Mouse (Mus musculus) layer of hippocampus, postnatal 14 days (tissue): ENCODE measurements around the gene Aldh16a1. TPM values are rescaled to one million over a fixed set of nuclear protein-coding genes. Genes with fewer than 3 reads are reported as not detected.
"Not testable (repeated sequence)": the region's sequence is repeated elsewhere in the genome, so short reads cannot be mapped to it uniquely, and the experiment has no call there.

Source experiments
- DNase-seq, 2 experiments: peaks; one replicate each; pipeline ENCODE4 v3.0.0; 2021 to 2022; ENCODE audit warnings: low spot score in 2 of 2, mixed read lengths in 1 of 2
- total RNA-seq, 2 experiments: library from RNA; stranded (reverse); gene quantifications; 2 replicates each; pipeline ENCODE4 v1.2.3; 2021

The Aldh16a1 gene
- total RNA-seq, 2 experiments from 2014 or later = 14.0 to 15.9 TPM

GRCm38 (mm10) chr7:45180896-45181477 lies 26.6 kb upstream of the Aldh16a1 start, which contains the start of gene Pth2:
Pth2 (plus strand) TSS chr7:45180995.
- no peak for DNase-seq

GRCm38 (mm10) chr7:45179469-45179868 lies 25.1 kb upstream of the Aldh16a1 start, which contains the start of gene Gfy:
Gfy (minus strand) TSS chr7:45179569.
- no peak for DNase-seq

GRCm38 (mm10) chr7:45178550-45178949 lies 24.2 kb upstream of the Aldh16a1 start:
- DNase-seq = no peak

- DNase-seq = no peak
Measured at GRCm38 (mm10) chr7:45176356-45176755, 22.0 kb upstream of the Aldh16a1 start.

GRCm38 (mm10) chr7:45175929-45176328 lies 21.5 kb upstream of the Aldh16a1 start:
- DNase-seq = no peak

- DNase-seq = no peak
Measured at GRCm38 (mm10) chr7:45175398-45175797, 21.0 kb upstream of the Aldh16a1 start.

GRCm38 (mm10) chr7:45174567-45175280 lies 20.3 kb upstream of the Aldh16a1 start:
- DNase-seq = no peak

GRCm38 (mm10) chr7:45173772-45174171 lies 19.4 kb upstream of the Aldh16a1 start:
- not testable (repeated sequence) for DNase-seq

- no peak for DNase-seq
Measured at GRCm38 (mm10) chr7:45172974-45173373, 18.6 kb upstream of the Aldh16a1 start.

- peak in 1 of 2 experiments; percentile 65 for DNase-seq
Measured at GRCm38 (mm10) chr7:45169495-45169894, 15.1 kb upstream of the Aldh16a1 start.

- no peak for DNase-seq
Measured at GRCm38 (mm10) chr7:45168656-45169055, 14.3 kb upstream of the Aldh16a1 start.

- peak in 1 of 2 experiments; percentile 62 for DNase-seq
Measured at GRCm38 (mm10) chr7:45167761-45168445, 13.5 kb upstream of the Aldh16a1 start.

- peak in 1 of 2 experiments; percentile 64 for DNase-seq
Measured at GRCm38 (mm10) chr7:45166950-45167401, 12.6 kb upstream of the Aldh16a1 start.

GRCm38 (mm10) chr7:45165701-45166100 lies 11.3 kb upstream of the Aldh16a1 start:
- no peak for DNase-seq

GRCm38 (mm10) chr7:45164833-45165232 lies 10.4 kb upstream of the Aldh16a1 start:
- DNase-seq = no peak

- DNase-seq = no peak
Measured at GRCm38 (mm10) chr7:45163735-45164490, 9.5 kb upstream of the Aldh16a1 start, which contains the start of gene Slc17a7. Slc17a7 (plus strand) TSS chr7:45163949.

- no peak for DNase-seq
Measured at GRCm38 (mm10) chr7:45162996-45163615, 8.7 kb upstream of the Aldh16a1 start.

GRCm38 (mm10) chr7:45162551-45162950 lies 8.2 kb upstream of the Aldh16a1 start:
- no peak for DNase-seq

GRCm38 (mm10) chr7:45161612-45162473 lies 7.5 kb upstream of the Aldh16a1 start:
- peak; percentile 94 to 95 for DNase-seq

- no peak for DNase-seq
Measured at GRCm38 (mm10) chr7:45160866-45161265, 6.5 kb upstream of the Aldh16a1 start.
